Mouse (Mus musculus) embryonic fibroblast, embryonic 13.5 days (primary cell): ENCODE data around the gene Ddx23.
A peak's percentile ranks its signal among the peaks of the same experiment; 100 is the strongest.

Source experiments
- CTCF ChIP-seq: IDR thresholded peaks from 2 replicates; pipeline ENCODE4 v1.5.1; 2011; ENCODE audit warnings: mild to moderate bottlenecking, control low read depth, low read length, moderate library complexity, borderline replicate concordance; ENCODE audit not compliant: insufficient read depth
- POLR2A ChIP-seq: IDR thresholded peaks from 2 replicates; pipeline ENCODE4 v1.6.1; 2011; ENCODE audit warnings: low read depth, mild to moderate bottlenecking, control low read depth, low read length, moderate library complexity

DNA sequence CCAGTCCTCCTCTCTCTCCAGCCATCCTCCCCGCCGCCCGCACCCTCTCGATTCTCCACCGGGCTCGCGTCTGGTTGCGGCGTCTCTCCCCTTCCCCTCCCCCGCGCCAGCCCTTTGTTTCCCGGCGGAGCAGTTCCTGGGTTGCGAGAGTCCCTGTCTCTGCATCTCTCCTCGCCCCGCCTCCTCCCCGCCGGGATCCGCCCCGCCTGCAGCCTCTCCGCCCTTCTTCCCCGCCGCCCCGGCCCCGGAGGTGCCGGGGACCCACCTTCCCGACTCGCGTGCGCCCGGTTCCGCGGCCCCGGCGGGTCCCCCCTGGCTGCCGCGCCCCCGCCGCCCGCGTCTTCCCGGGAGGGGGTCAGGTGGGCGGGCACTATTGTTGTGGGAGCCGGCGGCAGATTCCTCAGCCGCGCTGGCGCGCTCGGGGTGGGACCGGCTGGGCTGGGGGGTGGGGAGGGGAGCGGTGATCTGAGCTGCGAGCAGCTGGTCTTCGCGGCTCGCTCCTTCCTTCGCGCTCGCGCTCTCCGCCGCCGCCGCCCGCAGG lies 28.1 kb downstream of the Ddx23 start:
- no peak for TF ChIP-seq CTCF
- TF ChIP-seq POLR2A, result peak; percentile 74
